Mouse (Mus musculus) kidney, adult 2 months (tissue): ENCODE results near the gene Serpina1a. TPM values are rescaled to one million over a fixed set of nuclear protein-coding genes. Genes with fewer than 3 reads are reported as not detected.
A peak's percentile ranks its signal among the peaks of the same experiment; 100 is the strongest.
"Not testable (repeated sequence)": the region's sequence is repeated elsewhere in the genome, so short reads cannot be mapped to it uniquely, and the experiment has no call there.

Experiments
- DNase-seq: peaks from one replicate; pipeline ENCODE4 v3.0.0; 2021
- H3K27ac ChIP-seq: fragments of 200-500 bp; 2 replicates; pipeline ENCODE4 v1.5.1; 2012; ENCODE audit warnings: low read depth, low read length, control low read depth, inconsistent platforms; ENCODE audit not compliant: insufficient read depth
- H3K27me3 ChIP-seq: fragments of 200-500 bp; replicated peaks from 2 replicates; pipeline ENCODE4 v1.6.1; 2012; ENCODE audit warnings: mild to moderate bottlenecking, moderate library complexity, low read length, inconsistent platforms; ENCODE audit not compliant: control insufficient read depth, insufficient read depth
- H3K36me3 ChIP-seq: fragments of 200-500 bp; 2 replicates; pipeline ENCODE4 v1.6.1; 2012; ENCODE audit warnings: mild to moderate bottlenecking, moderate library complexity, low read length, inconsistent platforms; ENCODE audit not compliant: control insufficient read depth, insufficient read depth
- H3K4me1 ChIP-seq: fragments of 200-500 bp; 2 replicates; pipeline ENCODE4 v1.6.1; 2011; ENCODE audit warnings: low read length; ENCODE audit not compliant: control insufficient read depth, insufficient read depth
- H3K4me3 ChIP-seq: fragments of 200-500 bp; 2 replicates; pipeline ENCODE4 v1.5.1; 2011; ENCODE audit warnings: mild to moderate bottlenecking, low read depth, low read length, control low read depth; ENCODE audit not compliant: insufficient read depth
- CTCF ChIP-seq: fragments of 200-500 bp; conservative IDR thresholded peaks from 2 replicates; pipeline ENCODE4 v1.5.1; 2011; ENCODE audit warnings: low read depth, mild to moderate bottlenecking, control low read depth, low read length, moderate library complexity, mixed read lengths; ENCODE audit not compliant: insufficient read depth, insufficient read length
- POLR2A ChIP-seq: fragments of 200-500 bp; IDR thresholded peaks from one replicate; pipeline ENCODE4 v1.6.1; 2011; ENCODE audit warnings: low read depth, low read length, control low read depth
- WGBS: fragments of 180-500 bp; shearing (Covaris S2); methylation state at CpG from one replicate; pipeline ENCODE4 v1.1.7; 2018; 5-methylcytosine and 5-hydroxymethylcytosine counted together
- polyA plus RNA-seq: library from polyadenylated mRNA; depleted of rRNA; stranded (reverse); fragments of >200 nt; gene quantifications from 2 replicates; pipeline ENCODE4 v1.2.3, GENCODE M21; 2012; rRNA removed

The Serpina1a gene
- polyA plus RNA-seq: 11.3 and 16.6 TPM in 2 replicates

DNA sequence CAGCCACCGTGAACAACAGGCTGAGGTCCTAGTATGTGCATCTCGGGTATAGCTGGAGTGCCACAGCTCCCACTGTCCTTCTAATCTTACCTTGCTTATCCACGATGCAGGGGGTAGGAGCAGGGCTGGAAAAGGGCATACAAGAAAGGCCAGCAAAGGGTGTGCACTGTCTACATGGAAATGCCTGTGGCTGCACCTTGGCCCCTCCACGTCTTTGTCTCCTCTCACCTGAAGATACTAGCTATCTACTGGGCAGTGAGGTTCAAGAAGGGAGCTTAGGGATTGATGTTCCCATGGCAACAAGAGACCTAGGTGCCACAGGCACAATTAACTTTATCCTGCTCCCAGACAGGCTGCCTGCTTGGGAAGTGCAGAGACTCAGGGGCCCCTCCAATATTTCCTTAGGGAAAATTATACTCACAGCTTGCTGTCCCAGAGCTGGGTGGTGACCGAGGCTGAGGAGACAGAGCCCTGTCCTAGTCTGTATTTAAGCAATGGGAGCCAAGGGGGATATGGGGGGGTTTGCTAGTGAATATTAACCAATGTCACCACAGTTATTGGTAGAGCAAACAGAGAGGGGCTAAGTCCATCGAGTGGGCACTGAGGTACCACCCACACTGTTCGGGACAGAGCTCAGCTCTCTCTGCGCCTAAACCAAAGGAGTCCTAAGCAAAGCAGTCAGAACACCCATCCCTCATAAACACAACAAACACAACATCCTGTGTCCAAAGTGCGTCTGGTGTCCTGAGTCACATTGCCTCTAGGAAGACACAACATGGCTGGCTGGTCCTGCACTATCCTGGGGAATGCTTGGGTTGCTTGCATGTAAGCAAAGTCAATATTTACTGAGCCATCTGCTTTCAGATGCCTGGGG lies at the start of gene Serpina1a:
Gene Serpina1a, minus strand, starts transcription at position 462 of the 874 bp plus-strand sequence.
- H3K27me3 ChIP-seq, H3K27ac ChIP-seq, H3K4me3 ChIP-seq, H3K36me3 ChIP-seq, H3K4me1 ChIP-seq: not testable (repeated sequence)
- WGBS: 58% methylated on average over 9 of the region's 9 CpGs
- peak; percentile 4 for DNase-seq

DNA sequence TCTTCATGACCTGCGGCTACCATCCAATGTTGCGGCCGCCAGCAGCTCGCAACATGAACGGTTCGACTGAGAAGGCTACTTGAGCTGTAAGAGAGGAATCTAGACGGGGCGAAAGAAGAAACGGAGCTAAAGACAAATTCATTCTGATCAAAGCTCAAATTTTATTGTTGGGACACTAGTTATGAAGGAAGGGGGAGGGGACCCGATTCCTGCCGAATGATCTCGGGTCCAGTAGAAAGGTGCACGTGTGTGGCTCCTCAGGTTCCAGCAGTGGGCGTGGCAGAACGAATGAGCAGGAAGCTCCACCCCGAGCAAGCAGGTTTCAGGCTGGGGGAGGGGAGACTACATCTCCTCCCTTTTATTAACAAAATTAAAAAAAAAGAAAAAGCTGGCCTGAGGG lies 45.8 kb upstream of the Serpina1a start:
- H3K4me1 ChIP-seq, H3K36me3 ChIP-seq, H3K4me3 ChIP-seq, H3K27me3 ChIP-seq: not testable (repeated sequence)
- peak overlapping the region; percentile 31; the same call in 1 of the 2 replicates for H3K27ac ChIP-seq
- 80% methylated on average over 13 of the region's 16 CpGs for WGBS
- DNase-seq: peak; percentile 77

DNA sequence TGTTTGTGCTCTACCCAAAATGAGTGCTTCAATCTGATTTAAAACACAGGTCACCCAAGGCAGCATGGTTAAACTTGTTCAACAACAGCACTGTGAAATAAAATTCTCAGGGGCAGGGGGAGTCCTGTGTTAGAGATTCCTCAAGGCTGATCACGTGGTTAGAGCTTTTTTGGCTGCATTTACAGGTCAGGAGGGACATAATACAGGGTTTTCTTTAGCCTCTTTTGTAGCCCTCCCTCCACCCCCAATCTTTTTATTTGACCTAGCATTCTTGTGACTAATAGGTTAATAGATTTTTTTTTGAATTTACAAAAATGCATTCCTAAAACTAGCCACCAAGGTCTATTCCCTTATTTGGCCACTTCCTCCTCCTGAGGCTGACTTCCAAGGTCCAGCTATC lies 44.4 kb upstream of the Serpina1a start:
- not testable (repeated sequence) for H3K27me3 ChIP-seq, H3K4me1 ChIP-seq, H3K36me3 ChIP-seq, H3K4me3 ChIP-seq, H3K27ac ChIP-seq
- DNase-seq: peak; percentile 20
- WGBS: 16% methylated on average over 1 of the region's 1 CpGs

DNA sequence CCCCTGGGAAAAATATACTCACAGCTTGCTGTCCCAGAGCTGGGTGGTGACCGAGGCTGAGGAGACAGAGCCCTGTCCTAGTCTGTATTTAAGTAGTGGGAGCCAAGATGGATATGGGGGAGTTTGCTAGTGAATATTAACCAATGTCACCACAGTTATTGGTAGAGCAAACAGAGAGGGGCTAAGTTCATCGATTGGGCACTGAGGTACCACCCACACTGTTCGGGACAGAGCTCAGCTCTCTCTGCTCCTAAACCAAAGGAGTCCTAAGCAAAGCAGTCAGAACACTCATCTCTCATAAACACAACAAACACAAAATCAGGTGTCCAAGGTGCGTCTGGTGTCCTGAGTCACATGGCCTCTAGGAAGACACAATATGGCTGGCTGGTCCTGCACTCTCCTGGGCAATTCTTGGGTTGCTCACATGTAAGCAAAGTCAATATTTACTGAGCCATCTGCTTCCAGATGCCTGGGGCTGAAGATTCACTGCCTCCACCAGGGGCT lies 41.5 kb upstream of the Serpina1a start, which contains the start of gene Serpina1c:
Gene Serpina1c, minus strand, starts transcription at position 51 of the 504 bp plus-strand sequence.
- H3K4me3 ChIP-seq, DNase-seq, H3K27me3 ChIP-seq, H3K4me1 ChIP-seq, H3K36me3 ChIP-seq, H3K27ac ChIP-seq: not testable (repeated sequence)
- WGBS: 75% methylated on average over 4 of the region's 4 CpGs

DNA sequence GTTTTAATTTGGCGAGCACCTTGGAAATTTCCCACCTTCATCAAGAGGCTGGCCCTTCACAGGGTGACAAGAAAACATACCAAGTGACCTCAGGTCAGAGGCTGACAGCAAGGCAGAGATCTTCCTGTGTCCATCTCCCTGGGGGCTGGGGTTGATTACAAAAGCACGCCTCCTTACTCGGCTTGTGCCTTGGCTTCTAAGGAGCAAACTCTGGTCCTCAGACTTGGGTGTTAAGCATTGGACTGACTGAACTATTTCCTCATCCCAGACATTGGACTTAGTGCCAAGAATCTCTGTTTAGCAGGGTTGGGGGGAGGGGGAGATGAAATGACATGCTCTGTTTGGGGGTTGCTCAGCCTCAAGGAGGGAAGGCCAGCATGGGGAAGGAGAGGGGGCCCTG lies 38.6 kb upstream of the Serpina1a start:
- not testable (repeated sequence) for H3K4me1 ChIP-seq, H3K36me3 ChIP-seq, H3K4me3 ChIP-seq, H3K27me3 ChIP-seq, H3K27ac ChIP-seq
- peak; percentile 28 for DNase-seq
- 65% methylated on average over 3 of the region's 3 CpGs for WGBS

GRCm38 (mm10) chr12:103866873-103867272 lies 3.5 kb upstream of the Serpina1a start:
- H3K36me3 ChIP-seq, DNase-seq, H3K4me3 ChIP-seq, H3K4me1 ChIP-seq, H3K27ac ChIP-seq, H3K27me3 ChIP-seq: not testable (repeated sequence)
- WGBS: 74% methylated on average over 1 of the region's 1 CpGs

- Histone ChIP-seq H3K4me3 (no peak overlapping the region), H3K27ac (no peak overlapping the region)
- 63% methylated on average over 3 of the region's 3 CpGs for WGBS
Measured at GRCm38 (mm10) chr12:103860976-103861375, 2.4 kb downstream of the Serpina1a start.

GRCm38 (mm10) chr12:103860571-103860970 lies 2.8 kb downstream of the Serpina1a start:
- WGBS: 46% methylated on average over 3 of the region's 4 CpGs
- H3K27ac ChIP-seq, H3K36me3 ChIP-seq, H3K4me3 ChIP-seq, H3K4me1 ChIP-seq, H3K27me3 ChIP-seq: not testable (repeated sequence)
- DNase-seq: peak; percentile 35

More at GRCm38 (mm10) chr12:103860976-103861375, 2.4 kb downstream of the Serpina1a start:
- Histone ChIP-seq H3K27me3 (no peaks in the 10 kb centered on the region), H3K4me1 (no peaks in the 10 kb centered on the region), H3K36me3 (no peaks in the 10 kb centered on the region)
- no peak for TF ChIP-seq POLR2A
- TF ChIP-seq CTCF: no peak
- DNase-seq: no peak

DNA sequence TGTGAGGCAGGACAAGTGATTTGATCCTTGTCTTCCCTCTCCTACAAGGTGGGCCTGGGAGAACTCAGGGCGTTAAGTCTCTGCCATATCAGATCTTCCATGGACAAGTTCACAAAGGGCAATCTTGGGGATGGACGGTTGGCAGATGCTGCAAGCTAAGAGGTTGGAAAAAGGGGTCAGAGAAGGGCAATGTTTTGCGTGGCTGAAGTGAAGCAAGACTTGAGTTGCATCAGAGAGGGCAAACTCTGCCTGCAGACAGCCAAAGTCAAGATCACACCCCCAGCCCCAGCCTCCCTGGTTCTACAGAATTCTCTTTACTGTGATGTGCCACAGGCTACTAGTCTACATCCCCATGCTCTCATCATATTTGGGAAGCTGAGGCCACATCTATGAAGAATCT lies 3.8 kb downstream of the Serpina1a start:
- H3K4me3 ChIP-seq, H3K27me3 ChIP-seq, H3K27ac ChIP-seq, DNase-seq, H3K4me1 ChIP-seq, H3K36me3 ChIP-seq: not testable (repeated sequence)
- 60% methylated on average over 3 of the region's 3 CpGs for WGBS

GRCm38 (mm10) chr12:103853032-103853431 lies 10.3 kb downstream of the Serpina1a start:
- DNase-seq, H3K36me3 ChIP-seq, H3K4me3 ChIP-seq, H3K4me1 ChIP-seq, H3K27me3 ChIP-seq, H3K27ac ChIP-seq: not testable (repeated sequence)
- 91% methylated on average over 2 of the region's 2 CpGs for WGBS

DNA sequence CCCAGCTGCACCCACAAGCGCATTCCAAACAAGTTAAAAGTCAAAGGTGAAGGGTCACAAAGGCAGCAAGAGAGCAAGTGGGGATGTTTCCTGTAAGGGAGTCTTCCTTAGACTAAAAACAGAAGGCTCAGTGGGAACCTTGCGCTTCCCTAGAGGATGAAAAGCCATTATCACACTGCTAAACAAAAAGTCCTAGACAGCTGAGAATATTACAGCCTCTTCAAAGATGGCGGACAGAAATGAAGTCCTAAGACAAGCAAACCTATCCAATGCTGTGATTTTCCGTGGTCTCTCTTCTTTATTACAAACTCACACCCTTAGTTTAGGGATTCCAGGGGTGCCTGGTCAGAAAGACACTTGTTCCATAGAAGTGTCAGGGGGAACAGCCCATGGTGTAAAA lies 33.1 kb downstream of the Serpina1a start, which contains the start of gene Serpina1b:
Gene Serpina1b, minus strand, starts transcription at position 101 of the 400 bp plus-strand sequence.
- WGBS: 77% methylated on average over 4 of the region's 4 CpGs
- not testable (repeated sequence) for H3K4me3 ChIP-seq

More for the DNA sequence above, 33.1 kb downstream of the Serpina1a start, which contains the start of gene Serpina1b:
- H3K36me3 ChIP-seq, H3K27me3 ChIP-seq, H3K4me1 ChIP-seq, DNase-seq, H3K27ac ChIP-seq: not testable (repeated sequence)
